Mouse (Mus musculus): ENCODE data around the gene Serinc4.
A peak's percentile ranks its signal among the peaks of the same experiment; 100 is the strongest.
"Not testable (repeated sequence)": the region's sequence is repeated elsewhere in the genome, so short reads cannot be mapped to it uniquely, and the experiment has no call there.

Gene Serinc4

GRCm38 (mm10) chr2:121456692-121457642 lies at the start of gene Serinc4:
Gene Serinc4 (minus strand): TSS chr2:121456781.
- peak; percentile 87 for DNase-seq

- not testable (repeated sequence) for DNase-seq
These were observed 45.0 kb upstream of the Serinc4 start for GRCm38 (mm10) chr2:121501550-121501949.

- DNase-seq: not testable (repeated sequence)
These were observed 27.8 kb upstream of the Serinc4 start for GRCm38 (mm10) chr2:121484403-121484802.

GRCm38 (mm10) chr2:121483576-121483975 lies 27.0 kb upstream of the Serinc4 start:
- no peak for DNase-seq

GRCm38 (mm10) chr2:121480916-121481315 lies 24.3 kb upstream of the Serinc4 start:
- DNase-seq: not testable (repeated sequence)

GRCm38 (mm10) chr2:121480498-121480897 lies 23.9 kb upstream of the Serinc4 start:
- DNase-seq: peak; percentile 15

- DNase-seq: no peak
These were observed 21.1 kb upstream of the Serinc4 start for GRCm38 (mm10) chr2:121477491-121478266.

GRCm38 (mm10) chr2:121475306-121475705 lies 18.7 kb upstream of the Serinc4 start:
- DNase-seq: not testable (repeated sequence)

GRCm38 (mm10) chr2:121474180-121474535 lies 17.6 kb upstream of the Serinc4 start:
- DNase-seq: no peak

GRCm38 (mm10) chr2:121473301-121474179 lies 17.0 kb upstream of the Serinc4 start, which contains the start of gene Mfap1b:
Gene Mfap1b (minus strand): TSS chr2:121474067.
- peak; percentile 80 for DNase-seq

- DNase-seq: not testable (repeated sequence)
These were observed 16.2 kb upstream of the Serinc4 start for GRCm38 (mm10) chr2:121472783-121473182.

GRCm38 (mm10) chr2:121468982-121469381 lies 12.4 kb upstream of the Serinc4 start:
- DNase-seq: not testable (repeated sequence)

- DNase-seq: no peak
These were observed 3.5 kb upstream of the Serinc4 start for GRCm38 (mm10) chr2:121460071-121460470.

GRCm38 (mm10) chr2:121455534-121455933 lies 1.0 kb downstream of the Serinc4 start:
- no peak for DNase-seq

GRCm38 (mm10) chr2:121453917-121454316 lies 2.7 kb downstream of the Serinc4 start:
- no peak for DNase-seq

- no peak for DNase-seq
These were observed 3.6 kb downstream of the Serinc4 start, which contains the start of gene Hypk for GRCm38 (mm10) chr2:121452990-121453389. Gene Hypk (plus strand): TSS chr2:121453290.

GRCm38 (mm10) chr2:121452361-121452760 lies 4.2 kb downstream of the Serinc4 start:
- no peak for DNase-seq

GRCm38 (mm10) chr2:121450093-121450492 lies 6.5 kb downstream of the Serinc4 start:
- no peak for DNase-seq

- DNase-seq: no peak
These were observed 7.0 kb downstream of the Serinc4 start for GRCm38 (mm10) chr2:121449545-121450011.

- DNase-seq: peak; percentile 100
These were observed 7.6 kb downstream of the Serinc4 start, which contains the start of gene Serf2 for GRCm38 (mm10) chr2:121448739-121449535. Gene Serf2 (plus strand): TSS chr2:121449195.

- DNase-seq: peak; percentile 53
These were observed 8.4 kb downstream of the Serinc4 start for GRCm38 (mm10) chr2:121448136-121448535.

Data from kidney, adult 18-20 months (tissue).